Mouse (Mus musculus): ENCODE measurements around the gene Drd4.

GRCm38 (mm10) chr7:141264761-141265410, 26.9 kb upstream of the Drd4 start:
- TF ChIP-seq CTCF (IDR thresholded peaks at IDR 0.05; ENCODE audit: insufficient read depth, low read depth, low read length) (no peak), POLR2A (IDR thresholded peaks at IDR 0.05; ENCODE audit: insufficient read depth, low read depth, low read length) (no peak)
